Mouse (Mus musculus) C2C12 (cell line): ENCODE measurements around the gene Gm11565.

Experiments used
- CEBPB ChIP-seq: IDR thresholded peaks from one replicate; pipeline ENCODE4 v1.6.1; 2011; ENCODE audit warnings: low read depth, mild to moderate bottlenecking, control low read depth, moderate library complexity
- CTCF ChIP-seq: IDR thresholded peaks from one replicate; pipeline ENCODE4 v1.5.1; 2011; ENCODE audit not compliant: control insufficient read depth, insufficient read depth, insufficient read length
- USF1 ChIP-seq: IDR thresholded peaks from one replicate; pipeline ENCODE4 v1.6.1; 2011; ENCODE audit warnings: low read depth, mild to moderate bottlenecking, control low read depth, moderate library complexity

DNA sequence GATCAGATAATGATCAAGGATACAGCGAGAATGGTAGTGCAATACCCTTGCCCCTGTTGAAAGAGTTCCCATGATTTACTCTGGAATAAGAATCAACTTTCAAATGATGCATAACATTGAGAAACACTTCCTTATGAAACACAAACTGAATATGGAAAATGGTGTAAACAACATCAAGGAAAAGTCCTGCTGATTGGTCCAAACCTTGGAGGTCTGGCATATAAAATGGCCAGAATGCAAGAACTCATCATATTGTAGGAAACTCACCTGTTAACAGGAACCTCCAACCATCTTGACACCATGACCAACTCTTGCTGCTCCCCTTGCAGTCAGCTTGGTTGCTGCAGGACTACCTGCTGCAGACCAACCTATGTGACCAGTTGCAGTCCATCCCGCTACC, 33.6 kb downstream of the Gm11565 start, which contains the start of gene Krtap9-5:
- TF ChIP-seq CTCF (no peak), CEBPB (no peak), USF1 (no peak)
